Mouse (Mus musculus) liver, embryonic 14.5 days (tissue): ENCODE measurements at regions not wholly inside any gene's neighbourhood (a gene's known extent, or its start where the extent isn't known, plus 50 kb on each side); places are given as distances from the start of the nearest gene placed in this dataset.
"Not testable (repeated sequence)": the region's sequence is repeated elsewhere in the genome, so short reads cannot be mapped to it uniquely, and the experiment has no call there.

Experiments
- ATAC-seq: fragments of 200-750 bp; cut with Nextera tagmentation; 2 replicates; pipeline ENCODE4 v1.8.0; 2017; ENCODE audit warnings: moderate number of reproducible peaks, mild to moderate bottlenecking, moderate library complexity; ENCODE audit not compliant: insufficient read depth
- DNase-seq, 3 experiments: peaks; one replicate each; pipeline ENCODE4 v3.0.0-alpha.2; 2012 to 2013; ENCODE audit warnings: low read depth in 3 of 3, low spot score in 3 of 3
- H3K27ac ChIP-seq: fragments of 300-500 bp; sonication (generic); 2 replicates; pipeline ENCODE4 v1.5.1; 2014; ENCODE audit warnings: moderate library complexity, mild to moderate bottlenecking, control low read depth, inconsistent platforms
- H3K27me3 ChIP-seq: fragments of 300-500 bp; sonication (generic); 2 replicates; pipeline ENCODE4 v1.6.1; 2014; ENCODE audit warnings: mild to moderate bottlenecking, low read length, moderate library complexity; ENCODE audit not compliant: control insufficient read depth, insufficient read depth
- H3K36me3 ChIP-seq: fragments of 300-500 bp; sonication (generic); replicated peaks from 2 replicates; pipeline ENCODE4 v1.6.1; 2014; ENCODE audit warnings: low read depth; ENCODE audit not compliant: control insufficient read depth, insufficient read depth
- H3K4me1 ChIP-seq, 2 experiments: fragments of 200-500 bp in 1 of 2; fragments of 300-500 bp in 1 of 2; sonication (generic) in 1 of 2; replicated peaks; 2 replicates each; pipeline ENCODE4 v1.6.1; 2012 to 2014; ENCODE audit warnings: antibody characterized with exemption in 1 of 2, inconsistent platforms in 1 of 2, low read length in 1 of 2; ENCODE audit not compliant: control insufficient read depth in 2 of 2, insufficient read depth in 2 of 2
- H3K4me2 ChIP-seq: fragments of 300-500 bp; sonication (generic); 2 replicates; pipeline ENCODE4 v1.6.1; 2014; ENCODE audit warnings: low read depth, mild to moderate bottlenecking, control low read depth, moderate library complexity
- H3K4me3 ChIP-seq, 2 experiments: fragments of 200-500 bp in 1 of 2; fragments of 300-500 bp in 1 of 2; sonication (generic) in 1 of 2; 2 replicates each; pipeline ENCODE4 v1.5.1; 2012 to 2014; ENCODE audit warnings: low read depth in 2 of 2, low read length in 2 of 2, mild to moderate bottlenecking in 2 of 2, control low read depth in 1 of 2, inconsistent platforms in 1 of 2, moderate library complexity in 1 of 2; ENCODE audit not compliant: insufficient read depth in 1 of 2
- H3K9ac ChIP-seq: fragments of 300-500 bp; sonication (generic); replicated peaks from 2 replicates; pipeline ENCODE4 v1.6.1; 2014; ENCODE audit warnings: mild to moderate bottlenecking, control low read depth, moderate library complexity
- H3K9me3 ChIP-seq: fragments of 300-500 bp; sonication (generic); 2 replicates; pipeline ENCODE4 v1.6.1; 2016; ENCODE audit warnings: low read length, mixed read lengths; ENCODE audit not compliant: control insufficient read depth
- CTCF ChIP-seq: IDR thresholded peaks from 2 replicates; pipeline ENCODE4 v1.5.1; 2016; ENCODE audit warnings: antibody characterized with exemption, low read depth, control low read depth
- EP300 ChIP-seq: IDR thresholded peaks from 2 replicates; pipeline ENCODE4 v1.6.1; 2016; ENCODE audit warnings: antibody characterized with exemption, low read depth
- WGBS: fragments of 180-500 bp; shearing (Covaris S2); extraction: QIAGEN DNeasy Blood & Tissue Kit; methylation state at CpG from one replicate; pipeline ENCODE4 v1.1.7; 2014; ENCODE audit not compliant: insufficient replicate concordance; 5-methylcytosine and 5-hydroxymethylcytosine counted together

DNA sequence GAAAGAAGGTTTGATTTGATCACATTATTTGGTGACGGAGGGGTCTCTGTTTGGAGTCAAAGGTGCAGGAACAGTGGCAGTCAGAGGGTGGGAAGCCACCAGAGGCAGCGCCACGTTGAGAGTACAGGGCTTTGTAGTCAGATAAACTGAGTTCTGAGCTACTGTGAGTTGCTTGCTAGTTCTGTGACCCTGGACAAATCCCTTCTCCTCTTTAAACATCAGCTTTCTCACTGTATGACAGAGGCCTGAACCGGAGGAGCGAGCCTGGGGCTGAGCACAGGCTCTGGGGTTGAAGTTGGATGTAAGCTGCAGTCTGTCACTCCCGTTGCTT lies 250.1 kb downstream of the 3100002H09Rik start:
- H3K4me1 ChIP-seq: no peaks in the 10 kb centered on the region
- H3K9ac ChIP-seq: no peak overlapping the region
- no peak overlapping the region for H3K4me2 ChIP-seq
- no peak overlapping the region for H3K27ac ChIP-seq
- ATAC-seq (no peak), DNase-seq (no peak)
- no peaks in the 10 kb centered on the region for H3K9me3 ChIP-seq
- WGBS: 38% methylated on average over 6 of the region's 6 CpGs
- H3K4me3 ChIP-seq: no peak overlapping the region
- TF ChIP-seq CTCF (no peak), EP300 (no peak)
- H3K36me3 ChIP-seq: no peaks in the 10 kb centered on the region
- no peaks in the 10 kb centered on the region; the same call in 1 of the 2 replicates for H3K27me3 ChIP-seq

DNA sequence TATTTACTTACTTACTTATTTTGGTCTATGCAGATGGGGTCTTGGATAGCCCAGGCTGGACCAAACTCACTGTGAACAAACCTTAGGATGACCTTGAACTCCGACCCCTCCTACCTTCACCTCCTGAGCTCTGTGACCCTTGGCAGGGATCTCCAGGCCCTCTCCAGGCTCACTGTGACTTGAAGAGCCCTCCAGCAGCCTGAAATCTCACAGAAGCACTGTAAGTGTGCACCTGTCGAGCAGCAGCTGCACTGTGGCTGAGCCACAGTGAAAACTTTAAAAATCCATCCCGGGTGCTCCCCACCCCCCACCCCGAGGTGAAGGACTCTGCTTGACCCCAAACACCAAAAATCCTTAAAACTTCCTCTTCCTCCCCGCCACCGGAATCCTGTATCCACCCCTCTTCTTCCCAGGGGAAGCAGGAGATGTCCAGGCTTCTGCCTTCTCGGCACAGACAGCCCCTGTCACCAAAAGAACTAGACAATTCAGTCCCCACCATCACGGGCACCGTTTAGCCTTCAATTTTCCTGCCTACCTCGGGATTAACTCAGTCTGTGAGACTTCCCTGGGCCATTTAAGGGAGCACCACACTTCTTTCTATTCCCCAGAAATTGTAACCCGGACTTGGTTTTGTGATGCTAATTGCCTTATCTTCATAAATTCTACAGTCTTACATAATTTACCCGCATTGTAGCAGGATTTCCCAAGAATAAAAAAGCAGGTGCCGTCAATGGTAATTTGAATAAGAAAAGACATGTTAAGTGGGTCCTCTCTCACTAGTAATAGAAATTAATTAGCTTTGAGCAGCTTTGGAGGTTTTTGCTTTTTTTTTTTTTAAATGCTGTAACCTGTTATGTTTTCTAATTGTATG lies 250.7 kb downstream of the 3100002H09Rik start:
- no peaks in the 10 kb centered on the region for H3K9me3 ChIP-seq
- no peaks in the 10 kb centered on the region for H3K36me3 ChIP-seq
- H3K4me2 ChIP-seq: no peak overlapping the region
- DNase-seq (no peak), ATAC-seq (no peak)
- no peak overlapping the region for H3K27ac ChIP-seq
- no peak for TF ChIP-seq EP300
- no peak for TF ChIP-seq CTCF
- no peaks in the 10 kb centered on the region for H3K4me1 ChIP-seq
- H3K27me3 ChIP-seq: no peaks in the 10 kb centered on the region; the same call in 1 of the 2 replicates
- H3K9ac ChIP-seq: no peak overlapping the region
- WGBS: 16% methylated on average over 13 of the region's 13 CpGs
- H3K4me3 ChIP-seq: no peak overlapping the region

DNA sequence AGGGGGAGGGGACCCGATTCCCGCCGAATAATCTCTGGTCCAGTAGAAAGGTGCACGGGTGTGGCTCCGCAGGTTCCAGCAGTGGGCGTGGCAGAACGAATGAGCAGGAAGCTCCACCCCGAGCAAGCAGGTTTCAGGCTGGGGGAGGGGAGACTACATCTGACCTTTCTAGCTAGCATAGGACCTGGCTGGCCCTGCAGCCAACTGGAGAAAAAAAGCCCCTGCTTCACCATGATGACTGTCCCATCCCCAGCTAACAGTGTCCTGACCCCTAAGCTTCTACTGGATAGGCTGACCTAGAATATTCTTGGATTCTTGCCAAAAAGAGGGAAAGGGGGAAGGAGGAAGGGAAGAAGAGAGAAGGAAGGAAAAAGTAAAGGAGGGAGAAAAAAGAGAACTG lies 252.1 kb downstream of the 3100002H09Rik start:
- not testable (repeated sequence) for H3K36me3 ChIP-seq, H3K4me1 ChIP-seq, H3K27me3 ChIP-seq, H3K4me3 ChIP-seq, H3K9ac ChIP-seq, H3K27ac ChIP-seq, DNase-seq, H3K4me2 ChIP-seq, ATAC-seq, H3K9me3 ChIP-seq
- 0% methylated on average over 1 of the region's 8 CpGs for WGBS

DNA sequence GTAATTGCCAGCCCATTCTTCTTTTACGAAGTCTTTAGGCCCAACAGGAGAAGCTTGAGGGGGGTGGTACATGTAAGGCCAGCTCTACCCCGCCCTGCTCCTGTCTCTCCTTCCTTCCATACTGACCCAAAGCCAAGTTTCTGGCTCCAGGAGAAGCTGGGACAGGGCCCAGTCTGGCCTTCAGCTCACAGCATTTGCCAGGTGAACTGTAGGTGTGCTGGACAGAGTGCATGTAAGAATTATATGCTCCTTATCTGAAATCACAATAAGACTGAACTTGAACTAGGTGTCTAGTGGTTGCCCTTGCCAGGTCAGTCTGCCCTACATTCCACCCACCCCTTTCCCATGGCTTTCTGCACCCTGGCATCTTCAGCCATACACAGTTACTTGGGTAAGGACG lies 260.2 kb downstream of the 3100002H09Rik start:
- no peak for ATAC-seq
- H3K27me3 ChIP-seq: no peaks in the 10 kb centered on the region

DNA sequence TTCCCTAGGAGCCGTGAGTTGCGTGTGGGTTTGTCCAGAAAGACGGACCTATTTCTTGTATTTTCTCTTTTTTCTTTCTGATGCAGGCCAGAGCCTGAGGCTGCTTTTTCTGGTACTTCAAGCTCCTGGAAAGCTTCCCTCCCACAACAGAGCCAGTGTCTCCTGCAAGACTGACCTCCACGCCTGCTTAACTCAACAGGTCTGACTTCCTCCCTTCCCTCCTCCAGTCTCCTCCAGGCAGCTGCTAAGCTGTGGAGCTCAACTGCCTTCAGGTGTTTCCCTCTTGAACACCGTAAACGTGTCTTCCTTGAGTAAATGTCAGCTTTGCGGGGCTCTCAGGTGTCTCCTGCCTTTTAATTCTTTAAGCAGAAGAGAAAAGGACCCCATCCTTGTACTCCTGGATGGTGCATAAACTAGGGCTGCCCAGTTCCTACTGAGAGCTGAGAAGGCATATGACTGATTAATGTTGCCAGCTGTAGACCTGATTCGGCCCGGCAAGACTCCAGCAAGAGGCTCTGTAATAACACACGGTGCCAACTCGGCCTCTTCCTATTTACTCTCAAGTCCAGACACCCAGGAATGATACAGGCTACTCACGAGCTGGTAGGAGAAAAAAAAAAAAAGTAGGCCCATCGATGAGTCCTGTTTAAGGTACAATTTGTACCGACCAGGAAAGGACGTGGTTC lies 260.9 kb downstream of the 3100002H09Rik start:
- H3K4me2 ChIP-seq: no peak overlapping the region
- H3K27me3 ChIP-seq: no peaks in the 10 kb centered on the region
- no peaks in the 10 kb centered on the region for H3K36me3 ChIP-seq
- WGBS: 53% methylated on average over 15 of the region's 15 CpGs
- H3K4me1 ChIP-seq: no peaks in the 10 kb centered on the region
- no peak for ATAC-seq
- no peak overlapping the region for H3K4me3 ChIP-seq
- no peaks in the 10 kb centered on the region for H3K9me3 ChIP-seq
- H3K9ac ChIP-seq: no peak overlapping the region
- H3K27ac ChIP-seq: no peak overlapping the region
- TF ChIP-seq CTCF (no peak), EP300 (no peak)
- DNase-seq: no peak

More for the DNA sequence above, 260.2 kb downstream of the 3100002H09Rik start:
- TF ChIP-seq CTCF: no peak
- TF ChIP-seq EP300: no peak
- Histone ChIP-seq H3K9me3 (no peaks in the 10 kb centered on the region), H3K4me1 (no peaks in the 10 kb centered on the region), H3K36me3 (no peaks in the 10 kb centered on the region), H3K4me3 (no peak overlapping the region), H3K27ac (no peak overlapping the region), H3K9ac (no peak overlapping the region), H3K4me2 (no peak overlapping the region)
- WGBS: 46% methylated on average over 3 of the region's 3 CpGs
- no peak for DNase-seq
